Mouse (Mus musculus) neural tube, embryonic 10.5 days (tissue): ENCODE results near the gene Magi2.

Experiments used
- DNase-seq: peaks from one replicate; pipeline ENCODE4 v3.0.0-alpha.2; 2017; ENCODE audit warnings: low spot score; ENCODE audit errors: extremely low spot score

The Magi2 gene

DNA sequence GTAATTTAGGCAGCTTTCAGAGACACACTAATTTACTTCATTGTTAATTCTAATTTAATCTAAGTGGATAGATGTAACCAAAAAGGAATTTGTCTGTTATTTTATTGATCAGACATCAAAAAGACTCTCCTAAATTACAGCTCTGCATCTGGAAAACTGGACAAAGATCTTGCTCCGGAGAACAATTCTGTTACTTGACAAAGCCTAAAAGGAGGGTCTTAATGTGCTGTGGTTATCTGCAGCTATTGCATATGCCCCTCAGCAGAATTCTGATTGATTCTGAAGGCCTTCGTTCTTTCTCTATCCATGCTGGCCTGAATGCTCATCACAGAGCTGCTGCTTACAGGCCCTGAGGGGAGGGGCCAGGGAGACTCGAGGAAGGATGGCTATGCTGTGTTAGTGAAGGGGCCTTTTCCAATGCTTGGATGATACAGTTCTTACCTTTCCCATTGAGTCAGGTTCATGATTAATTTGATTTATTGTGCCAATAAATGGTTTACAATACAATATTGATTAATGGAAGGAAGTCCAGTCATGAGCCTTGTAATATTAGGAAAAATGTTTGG is 842.2 kb downstream of the Magi2 start:
- no peak for DNase-seq

DNA sequence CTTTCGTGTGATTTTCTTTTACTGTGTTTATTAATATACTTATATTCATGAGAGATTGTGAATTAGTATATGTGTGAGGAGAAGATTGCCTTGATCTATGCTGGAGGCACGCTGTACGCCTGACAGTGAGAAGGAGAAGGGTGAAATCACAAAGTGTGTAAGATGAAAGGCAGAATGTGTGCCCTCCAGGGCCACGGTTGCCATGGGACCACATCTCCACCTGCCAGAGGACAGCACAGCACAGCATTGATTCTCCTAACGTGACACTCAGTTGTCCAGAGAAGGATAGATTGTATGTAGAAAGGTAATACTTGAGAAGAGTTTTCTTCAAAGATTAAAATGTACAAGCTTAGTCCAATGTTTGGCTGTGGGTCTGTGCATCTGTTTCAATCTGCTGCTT is 847.3 kb downstream of the Magi2 start:
- DNase-seq: no peak

DNA sequence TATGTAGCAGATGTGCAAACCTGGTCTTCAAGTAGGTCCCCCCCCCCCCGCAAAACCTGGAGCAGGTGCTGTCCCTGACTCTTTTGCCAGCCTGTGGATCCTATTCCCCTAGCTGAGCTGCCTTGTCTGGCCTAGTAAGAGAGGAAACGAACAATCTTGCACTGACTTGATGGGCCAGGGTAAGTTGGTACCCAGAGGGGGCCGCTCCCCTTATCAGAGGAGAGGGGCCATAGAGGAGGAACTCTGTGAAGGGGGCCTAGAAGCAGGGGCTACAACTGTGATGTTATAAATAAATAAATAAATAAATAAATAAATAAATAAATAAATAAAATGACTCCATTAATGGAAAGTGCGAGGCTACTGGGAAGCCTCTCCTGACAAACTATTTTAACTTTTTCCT is 848.0 kb downstream of the Magi2 start:
- no peak for DNase-seq

DNA sequence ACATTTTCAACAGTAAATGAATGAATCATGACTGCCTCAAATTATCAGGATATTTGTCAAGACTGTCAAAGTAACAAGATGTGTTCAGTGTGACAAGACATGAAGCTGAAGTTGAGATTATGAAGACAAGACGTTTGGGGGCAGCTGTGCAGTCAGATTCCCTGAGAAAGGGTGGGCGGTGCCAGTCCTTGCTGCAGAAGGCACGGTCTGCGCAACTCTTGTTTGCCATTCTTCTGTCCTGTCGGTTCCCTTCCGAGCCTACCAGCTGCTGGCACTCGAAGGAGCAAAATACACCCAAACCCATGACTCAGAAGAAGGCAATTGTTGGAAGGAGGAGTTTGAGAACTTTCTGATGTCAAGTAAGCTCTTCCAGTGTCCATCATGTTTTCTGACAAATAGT is 852.1 kb downstream of the Magi2 start:
- DNase-seq: no peak

DNA sequence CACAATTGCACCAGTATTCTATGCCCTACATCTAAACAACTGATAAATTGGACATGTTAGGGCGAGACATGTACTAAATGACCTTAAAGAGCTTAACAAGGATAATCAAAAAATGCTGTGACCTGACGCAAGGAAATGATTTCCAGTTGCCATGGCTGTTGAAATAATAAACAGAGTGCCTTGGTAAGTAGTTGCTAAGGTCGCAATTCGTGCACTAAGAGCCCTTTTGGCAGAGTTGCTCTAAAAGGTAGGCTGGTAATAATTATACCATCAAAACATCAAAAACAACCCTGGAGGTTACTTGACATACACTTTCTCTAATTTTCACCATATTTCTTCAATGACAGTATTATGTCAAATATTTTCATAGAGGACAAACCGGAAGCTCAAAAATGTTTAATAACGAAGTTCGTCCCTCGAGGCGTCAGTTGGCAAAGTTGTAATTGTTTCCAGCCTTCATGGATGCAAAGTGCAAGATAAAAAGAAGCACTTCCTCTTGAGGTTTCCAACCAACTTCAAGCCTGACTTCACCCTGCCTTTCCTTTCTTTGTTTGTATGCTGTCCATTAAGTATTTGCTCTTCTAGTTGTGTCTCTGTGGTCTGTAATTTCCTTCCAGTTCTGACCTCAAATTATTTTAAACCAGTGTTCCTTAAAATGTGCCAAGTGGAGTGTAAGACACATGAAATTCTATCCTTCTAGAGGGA is 853.9 kb downstream of the Magi2 start:
- DNase-seq: no peak

DNA sequence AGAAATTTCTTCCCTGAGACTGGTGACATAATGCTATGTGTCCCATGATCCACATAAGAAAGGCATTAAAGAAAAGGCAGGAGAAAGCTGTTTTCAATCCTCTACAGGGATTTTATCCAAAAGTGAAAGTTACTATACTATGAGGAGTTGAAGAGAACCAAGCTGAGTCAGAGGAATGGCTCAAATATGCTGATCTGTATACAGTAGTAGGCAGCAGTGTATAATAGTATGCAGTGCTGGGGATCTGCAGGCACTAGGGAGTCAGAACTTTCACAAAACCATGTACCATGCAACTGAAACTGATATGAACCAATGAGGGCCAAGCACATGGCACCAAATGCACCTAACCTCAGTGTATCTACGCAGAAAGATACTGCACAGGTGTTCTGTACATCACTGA is 855.5 kb downstream of the Magi2 start:
- DNase-seq: no peak

DNA sequence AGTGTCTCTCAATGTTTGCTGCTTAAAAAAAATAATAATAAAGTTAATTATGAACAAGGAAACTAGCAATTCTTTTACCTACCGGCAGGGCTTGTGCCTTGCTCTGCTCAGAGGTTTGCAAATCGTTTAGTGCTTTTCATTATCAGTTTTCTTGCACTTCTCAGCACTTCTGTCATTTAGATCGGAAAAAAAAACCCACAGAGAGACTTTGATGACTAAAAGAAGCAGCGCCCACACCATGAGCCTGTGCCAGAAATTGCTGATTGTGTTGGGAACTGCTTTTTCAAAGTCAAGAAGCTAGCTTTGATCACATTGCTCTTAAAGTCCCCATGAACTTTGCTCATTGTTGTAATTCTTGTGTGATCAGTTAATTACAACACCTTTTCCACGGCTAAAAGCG is 860.2 kb downstream of the Magi2 start:
- DNase-seq: no peak

DNA sequence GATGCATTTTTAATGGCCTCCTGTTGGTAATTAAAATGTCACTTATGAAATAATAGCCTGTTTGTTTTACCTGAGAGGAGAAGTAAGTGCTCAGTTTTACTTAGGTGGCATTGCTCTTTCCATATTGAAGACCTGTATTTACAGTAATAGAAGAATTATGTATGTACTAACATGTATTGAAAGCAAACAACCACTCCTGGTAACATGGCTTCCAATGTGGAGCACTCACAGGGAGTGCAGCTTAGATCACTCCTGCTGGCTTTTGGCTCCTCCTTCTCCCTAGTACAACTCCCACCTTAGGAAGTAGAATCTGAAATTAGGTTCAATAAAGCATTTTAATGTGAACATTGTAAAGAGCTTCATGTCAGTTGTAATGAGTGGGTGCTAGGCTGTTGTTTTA is 877.0 kb downstream of the Magi2 start:
- DNase-seq: no peak

DNA sequence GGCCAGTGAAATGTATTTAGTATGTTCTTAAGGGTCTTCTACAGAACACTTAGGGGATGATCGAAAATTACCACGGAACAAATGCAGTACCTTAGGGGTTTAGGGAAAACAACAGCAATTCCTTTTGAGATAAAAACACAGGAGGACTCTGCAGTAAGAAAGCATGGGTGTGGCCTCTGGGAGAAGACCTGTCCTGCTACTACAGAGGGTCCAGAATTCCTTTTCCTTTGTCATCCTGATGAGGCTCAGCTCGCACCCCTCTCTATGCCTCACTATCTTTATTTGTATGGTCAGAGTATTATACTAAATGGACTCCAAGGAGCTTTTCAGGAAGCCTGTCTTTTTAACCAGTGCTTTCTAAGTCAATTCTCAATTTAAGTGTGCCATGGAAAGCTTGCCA is 877.7 kb downstream of the Magi2 start:
- no peak for DNase-seq

DNA sequence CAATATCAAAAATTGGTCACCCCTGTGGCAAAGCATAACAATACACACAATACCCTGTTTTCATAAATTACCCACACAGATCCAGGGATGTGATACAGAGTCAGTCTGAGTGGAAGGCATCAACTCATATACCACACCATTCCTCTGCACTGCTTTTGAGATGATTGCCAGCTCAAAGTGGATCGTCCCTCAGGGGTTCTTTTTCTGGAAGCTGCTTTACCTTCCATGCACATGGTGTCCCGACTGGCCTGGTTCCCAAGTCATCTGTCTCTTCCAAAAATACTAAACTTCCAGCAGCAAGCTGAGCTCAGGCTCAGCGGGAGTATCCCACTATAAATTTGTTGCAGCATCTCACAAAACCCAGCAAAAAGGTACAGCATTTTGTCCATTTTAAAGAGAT is 882.7 kb downstream of the Magi2 start:
- DNase-seq: no peak

DNA sequence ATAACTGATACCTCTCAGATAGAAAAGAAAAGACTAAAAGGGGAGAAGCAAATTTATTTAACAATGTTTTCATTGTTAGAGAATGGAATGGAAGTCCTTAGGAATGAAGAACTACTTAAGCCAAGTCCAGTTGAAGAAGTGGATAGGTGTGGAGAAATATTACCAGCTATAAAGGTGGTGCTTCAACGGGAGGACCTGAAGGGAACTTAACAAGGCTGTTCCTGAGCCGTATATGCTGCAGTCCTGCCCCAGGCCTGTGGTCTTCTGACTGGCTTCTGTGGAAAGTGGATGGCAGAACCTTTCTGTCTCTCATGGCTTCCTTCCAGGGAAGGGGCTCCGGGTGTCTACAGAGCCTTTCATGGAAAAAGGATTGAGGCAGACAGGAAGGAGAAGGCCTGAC is 890.3 kb downstream of the Magi2 start:
- DNase-seq: no peak

DNA sequence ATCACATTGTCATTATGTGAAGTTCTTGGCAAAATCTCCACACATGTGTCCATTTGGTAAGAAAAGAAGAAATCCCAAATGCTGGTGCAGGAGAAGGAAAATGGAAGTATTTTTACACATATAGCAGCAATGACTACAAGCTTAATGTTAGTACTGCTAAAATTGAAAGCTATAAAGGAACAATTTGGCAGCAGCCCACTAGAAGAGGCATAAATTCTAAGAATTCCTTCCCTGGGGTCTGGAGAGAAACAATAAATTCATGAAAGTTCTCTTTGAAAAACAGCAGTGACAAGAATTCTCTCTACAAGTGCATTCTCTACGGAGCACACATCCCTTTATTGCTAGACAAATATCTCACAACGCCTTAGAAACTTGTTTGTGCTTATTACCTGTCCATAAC is 913.4 kb downstream of the Magi2 start:
- DNase-seq: no peak

DNA sequence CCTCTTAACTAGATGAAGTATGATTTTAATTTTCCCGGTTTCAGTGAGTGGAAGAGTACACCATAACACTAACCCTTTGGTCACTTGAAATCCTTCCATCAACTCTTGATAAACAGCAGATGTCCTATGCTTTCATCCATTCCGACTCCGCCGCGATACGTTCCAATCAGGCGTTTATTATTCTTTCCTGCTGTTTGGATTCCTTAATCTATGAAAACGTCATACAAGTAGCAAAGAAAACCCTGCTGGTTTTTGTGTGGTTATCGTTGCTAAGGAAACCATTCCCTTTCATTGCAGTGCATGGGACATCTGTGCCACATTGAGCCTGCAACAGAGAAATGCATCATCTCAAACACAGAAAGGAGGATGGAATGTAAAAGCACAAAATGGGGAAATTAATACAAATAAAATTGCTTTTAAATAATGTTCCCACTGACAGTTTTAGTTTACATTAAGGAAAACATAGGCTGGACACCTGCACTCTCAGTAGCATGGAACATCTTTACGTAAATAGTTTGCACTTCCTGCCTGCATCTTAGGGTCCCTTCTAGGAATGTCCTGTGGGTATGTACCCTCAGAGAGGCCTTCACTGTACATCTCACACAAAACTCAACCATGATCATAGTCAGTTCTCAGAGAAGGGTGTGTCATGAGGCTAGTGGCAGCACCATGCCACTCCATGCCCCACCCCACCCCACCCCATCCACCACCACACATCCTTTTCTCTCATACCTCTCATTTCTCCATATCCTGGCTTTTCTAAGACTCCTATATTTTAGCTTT is 914.0 kb downstream of the Magi2 start:
- no peak for DNase-seq

DNA sequence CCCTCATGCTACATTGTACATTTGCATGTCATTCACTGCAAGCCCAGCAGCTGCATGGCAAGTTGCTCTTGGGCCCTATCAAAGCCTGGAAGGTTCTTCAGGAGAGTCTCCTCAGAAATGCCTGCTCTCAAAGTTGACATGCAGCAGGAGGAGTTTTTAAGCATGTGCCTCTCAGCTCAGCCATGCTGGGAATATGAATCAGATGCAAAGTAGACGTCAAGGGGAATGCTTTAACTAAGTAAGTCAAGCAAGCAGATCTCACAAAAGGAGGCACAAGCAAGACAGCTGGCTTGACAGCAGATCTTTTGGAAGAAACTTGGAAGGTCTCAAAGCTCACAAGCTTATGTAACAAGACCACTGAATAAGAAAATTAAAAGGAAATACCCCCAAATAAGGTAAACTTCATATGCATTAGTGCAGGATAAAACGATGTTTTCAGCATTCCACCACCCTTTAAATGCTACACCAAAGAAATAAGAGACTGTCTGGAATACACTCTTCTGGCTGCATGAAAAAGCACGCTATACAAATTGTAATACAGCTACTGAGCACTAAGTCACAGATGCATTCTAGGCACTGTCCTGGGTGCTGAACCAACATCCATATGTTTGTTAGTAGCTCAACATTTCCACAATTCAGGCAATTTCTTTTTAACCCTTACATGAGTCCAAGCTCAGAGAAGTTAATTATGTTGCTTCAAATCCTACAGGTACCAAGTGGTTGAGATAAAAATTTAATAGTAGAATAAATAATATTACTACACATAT is 926.7 kb downstream of the Magi2 start:
- no peak for DNase-seq

DNA sequence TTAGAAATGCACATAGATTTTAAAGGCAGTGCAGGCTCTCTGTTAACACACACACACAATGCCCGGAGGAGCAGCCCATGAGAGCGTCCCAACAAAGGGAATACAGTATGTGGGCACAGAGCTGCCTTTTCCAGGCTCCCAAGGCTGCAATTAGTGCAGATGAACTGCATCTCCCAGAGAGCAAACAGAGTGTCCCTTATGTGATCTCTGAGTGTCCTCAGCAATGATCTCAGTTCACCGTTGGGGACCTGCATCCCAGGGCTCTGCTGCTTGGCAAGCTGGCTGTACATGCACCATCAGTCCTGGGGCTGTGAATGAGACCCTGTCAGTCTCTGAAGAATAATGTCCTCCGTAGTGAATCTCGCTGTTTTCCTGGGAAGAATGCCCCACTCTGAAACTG is 969.9 kb downstream of the Magi2 start:
- DNase-seq: peak; percentile 26

DNA sequence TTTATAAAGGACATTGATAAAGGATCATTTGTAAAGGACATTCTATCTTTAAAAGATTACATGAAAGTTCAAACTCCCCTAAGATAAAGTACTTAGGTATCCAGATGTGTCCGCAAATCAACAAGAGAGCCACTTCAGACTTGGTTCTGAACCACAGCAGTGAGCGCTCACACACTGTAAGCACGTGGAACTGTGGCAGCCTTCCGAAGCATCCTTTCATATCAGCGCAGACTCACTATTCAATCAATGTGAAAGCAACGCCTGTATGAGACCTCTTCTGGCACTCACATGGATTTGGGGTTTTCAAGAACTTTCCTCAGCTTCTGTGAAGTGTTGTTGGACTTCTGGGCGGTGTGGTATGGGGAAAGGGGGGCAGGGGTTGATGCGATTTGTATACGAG is 970.6 kb downstream of the Magi2 start:
- DNase-seq: no peak

DNA sequence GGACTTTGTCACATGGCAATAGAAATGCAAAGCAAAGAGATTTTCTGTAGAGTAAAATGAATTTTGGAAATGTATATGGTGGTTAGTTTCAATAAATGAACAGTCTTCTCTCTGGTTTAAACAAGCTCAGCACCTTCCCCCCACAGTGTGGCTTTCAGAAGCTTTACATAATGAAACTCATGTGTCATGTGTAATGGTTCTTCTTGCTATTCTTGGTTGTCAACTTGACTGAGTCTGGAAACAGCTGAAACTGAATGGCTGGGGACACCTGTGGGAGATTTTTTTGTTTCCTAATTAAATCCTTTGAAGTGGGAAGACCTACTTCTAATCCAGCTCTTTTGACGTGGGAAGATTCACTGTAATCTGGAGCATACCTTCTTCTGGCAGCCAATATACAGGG is 974.5 kb downstream of the Magi2 start:
- no peak for DNase-seq

DNA sequence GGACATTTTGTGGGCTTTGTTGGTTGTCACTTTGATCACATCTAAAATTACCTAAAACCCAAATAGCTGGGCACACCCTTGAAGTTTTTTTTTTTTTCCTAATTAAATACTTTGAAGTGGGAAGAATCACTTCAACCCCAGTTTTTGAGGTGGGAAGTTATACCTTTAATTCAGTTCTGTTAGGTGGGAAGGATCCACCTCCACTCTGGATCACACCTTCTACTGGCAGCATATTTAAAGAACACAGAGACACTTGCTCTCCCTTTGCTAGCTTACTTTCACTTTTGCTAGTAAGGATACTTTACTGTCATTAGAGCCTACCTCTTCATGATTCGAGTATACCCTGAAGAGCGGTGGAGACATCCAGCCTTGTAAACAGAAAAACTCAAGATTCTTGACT is 981.3 kb downstream of the Magi2 start:
- DNase-seq: no peak

DNA sequence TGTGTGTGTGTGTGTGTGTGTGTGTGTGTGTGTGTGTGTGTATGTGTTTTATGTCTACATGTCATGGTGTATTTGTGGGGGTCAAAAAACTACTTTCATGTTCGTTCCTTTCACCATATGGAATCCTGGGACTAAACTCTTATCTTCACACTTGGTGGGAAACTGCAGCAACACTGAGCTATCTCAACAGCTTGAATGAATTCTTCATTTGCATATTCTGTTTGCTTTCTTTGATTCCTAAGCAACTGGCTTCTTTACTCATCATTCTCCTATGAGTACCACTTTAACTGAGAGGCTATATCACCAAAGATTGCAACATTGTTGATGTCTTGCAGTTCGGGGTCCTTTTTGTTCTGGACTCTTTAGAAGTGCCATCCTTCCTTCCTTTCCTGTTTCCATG is 986.5 kb downstream of the Magi2 start:
- DNase-seq: no peak

DNA sequence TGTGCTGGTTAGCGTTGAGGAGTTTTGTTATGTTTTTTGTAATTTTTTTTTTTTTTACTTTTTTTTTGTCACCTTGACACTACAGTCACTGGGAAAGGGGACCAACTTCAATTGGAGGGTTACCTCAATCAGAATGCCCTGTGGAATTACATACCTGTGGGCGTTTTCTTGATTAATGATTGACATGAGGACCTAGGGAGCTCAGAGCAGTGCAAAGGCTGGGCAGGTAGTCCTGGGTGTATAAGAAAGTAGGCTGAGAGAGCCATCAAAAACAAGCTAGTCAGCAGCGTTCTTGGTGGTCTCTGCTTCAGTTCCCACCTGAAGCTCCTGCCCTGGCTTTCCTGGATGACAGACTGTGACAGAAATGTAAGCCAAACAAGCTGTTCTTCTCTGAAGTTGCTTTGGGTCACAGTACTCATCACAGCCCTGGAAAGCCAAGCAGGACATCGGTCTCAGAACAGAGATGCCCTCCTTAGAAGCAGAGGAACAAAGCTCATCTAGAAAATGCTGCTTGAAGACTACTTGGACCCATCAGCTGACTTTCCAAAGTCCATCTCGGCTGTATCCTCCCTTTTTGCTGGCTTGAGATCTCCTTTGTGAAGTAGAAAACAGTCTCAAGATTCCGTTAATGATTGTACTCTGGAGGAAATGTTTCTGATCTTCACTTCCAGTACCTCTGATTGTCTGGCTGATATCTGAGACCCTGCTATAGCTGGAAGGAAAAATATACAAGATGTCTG is 999.8 kb downstream of the Magi2 start:
- no peak for DNase-seq
